Mouse (Mus musculus): ENCODE data around the gene Avpr1b. TPM values are rescaled to one million over a fixed set of nuclear protein-coding genes. Genes with fewer than 3 reads are reported as not detected.
"Not testable (repeated sequence)": the region's sequence is repeated elsewhere in the genome, so short reads cannot be mapped to it uniquely, and the experiment has no call there.

The Avpr1b gene
- polyA plus RNA-seq (2015; fragmentation: Nextera tagmentation; extraction: Ambion mirVana) = not detected in 2 replicates

- Histone ChIP-seq H3K4me1 (peaks cover 4% of the 10 kb centered on the region; the same call in 1 of the 2 replicates), H3K9me3 (no peaks in the 10 kb centered on the region), H3K4me3 (no peak within 1 kb of the TSS), H3K27ac (no peak within 1 kb of the TSS), H3K9ac (no peak within 1 kb of the TSS), H3K4me2 (peak within 1 kb of the TSS; percentile 10; the same call in 1 of the 2 replicates), H3K36me3 (no peaks in the 10 kb centered on the region), H3K27me3 (no peaks in the 10 kb centered on the region; the same call in none of the 2 replicates)
- WGBS = 17% methylated on average over 12 of the region's 12 CpGs
- 0 out of 2 replicates have a peak, but pooled peaks have one; percentile 55 for ATAC-seq (ENCODE audit: insufficient number of reproducible peaks, low FRiP score, low TSS enrichment, low read depth)
Observed at GRCm38 (mm10) chr1:131598905-131599304, at the start of gene Avpr1b. Avpr1b (plus strand) TSS chr1:131599239.

GRCm38 (mm10) chr1:131551956-131552355, 47.1 kb upstream of the Avpr1b start:
- H3K9ac ChIP-seq = no peak overlapping the region

GRCm38 (mm10) chr1:131553428-131553827, 45.6 kb upstream of the Avpr1b start:
- Histone ChIP-seq H3K27me3 (no peaks in the 10 kb centered on the region), H3K9me3 (no peaks in the 10 kb centered on the region), H3K27ac (no peak overlapping the region), H3K9ac (no peak overlapping the region), H3K4me3 (no peak overlapping the region), H3K36me3 (no peaks in the 10 kb centered on the region), H3K4me1 (peaks cover 10% of the 10 kb centered on the region), H3K4me2 (no peak overlapping the region)
- ATAC-seq (ENCODE audit: insufficient number of reproducible peaks, low FRiP score, low TSS enrichment, low read depth) = no peak

More at GRCm38 (mm10) chr1:131551956-131552355, 47.1 kb upstream of the Avpr1b start:
- no peak overlapping the region for H3K4me3 ChIP-seq
- ATAC-seq (ENCODE audit: insufficient number of reproducible peaks, low FRiP score, low TSS enrichment, low read depth) = no peak
- 85% methylated on average over 2 of the region's 2 CpGs for WGBS
- no peaks in the 10 kb centered on the region for H3K27me3 ChIP-seq
- no peaks in the 10 kb centered on the region for H3K9me3 ChIP-seq
- no peak overlapping the region for H3K4me2 ChIP-seq
- no peak overlapping the region for H3K27ac ChIP-seq
- peaks cover 12% of the 10 kb centered on the region for H3K4me1 ChIP-seq
- H3K36me3 ChIP-seq = no peaks in the 10 kb centered on the region

GRCm38 (mm10) chr1:131555042-131555812, 43.8 kb upstream of the Avpr1b start:
- ATAC-seq (ENCODE audit: insufficient number of reproducible peaks, low FRiP score, low TSS enrichment, low read depth) = peak; percentile 84
- no peaks in the 10 kb centered on the region for H3K27me3 ChIP-seq

GRCm38 (mm10) chr1:131560500-131560899, 38.5 kb upstream of the Avpr1b start:
- no peak for ATAC-seq (ENCODE audit: insufficient number of reproducible peaks, low FRiP score, low TSS enrichment, low read depth)
- no peak overlapping the region for H3K27ac ChIP-seq
- H3K36me3 ChIP-seq = no peaks in the 10 kb centered on the region
- no peak overlapping the region for H3K4me3 ChIP-seq
- no peak overlapping the region for H3K4me2 ChIP-seq
- H3K9me3 ChIP-seq = no peaks in the 10 kb centered on the region
- H3K4me1 ChIP-seq = no peaks in the 10 kb centered on the region
- H3K27me3 ChIP-seq = no peaks in the 10 kb centered on the region
- H3K9ac ChIP-seq = no peak overlapping the region

More at GRCm38 (mm10) chr1:131555042-131555812, 43.8 kb upstream of the Avpr1b start:
- Histone ChIP-seq H3K9me3 (no peaks in the 10 kb centered on the region), H3K9ac (no peak overlapping the region), H3K4me2 (peak overlapping the region; percentile 24), H3K27ac (peak overlapping the region; percentile 39; the same call in 1 of the 2 replicates), H3K36me3 (no peaks in the 10 kb centered on the region), H3K4me3 (no peak overlapping the region), H3K4me1 (peaks cover 4% of the 10 kb centered on the region)
- WGBS = 14% methylated on average over 13 of the region's 13 CpGs

GRCm38 (mm10) chr1:131562081-131562480, 37.0 kb upstream of the Avpr1b start:
- no peaks in the 10 kb centered on the region for H3K4me1 ChIP-seq

GRCm38 (mm10) chr1:131566056-131566455, 33.0 kb upstream of the Avpr1b start:
- H3K36me3 ChIP-seq, H3K4me3 ChIP-seq: not testable (repeated sequence)
- 44% methylated on average over 11 of the region's 11 CpGs for WGBS

More at GRCm38 (mm10) chr1:131562081-131562480, 37.0 kb upstream of the Avpr1b start:
- Histone ChIP-seq H3K27me3 (no peaks in the 10 kb centered on the region), H3K36me3 (no peaks in the 10 kb centered on the region), H3K27ac (no peak overlapping the region), H3K4me3 (no peak overlapping the region), H3K4me2 (no peak overlapping the region), H3K9ac (no peak overlapping the region), H3K9me3 (no peaks in the 10 kb centered on the region)
- 93% methylated on average over 2 of the region's 2 CpGs for WGBS
- no peak for ATAC-seq (ENCODE audit: insufficient number of reproducible peaks, low FRiP score, low TSS enrichment, low read depth)

GRCm38 (mm10) chr1:131569721-131570120, 29.3 kb upstream of the Avpr1b start:
- WGBS = 83% methylated on average over 6 of the region's 6 CpGs
- Histone ChIP-seq H3K9ac (no peak overlapping the region), H3K4me3 (no peak overlapping the region), H3K4me1 (no peaks in the 10 kb centered on the region), H3K9me3 (no peaks in the 10 kb centered on the region), H3K4me2 (no peak overlapping the region), H3K36me3 (no peaks in the 10 kb centered on the region), H3K27me3 (no peaks in the 10 kb centered on the region), H3K27ac (no peak overlapping the region)
- no peak for ATAC-seq (ENCODE audit: insufficient number of reproducible peaks, low FRiP score, low TSS enrichment, low read depth)

More at GRCm38 (mm10) chr1:131566056-131566455, 33.0 kb upstream of the Avpr1b start:
- H3K4me1 ChIP-seq; H3K9ac ChIP-seq; H3K27ac ChIP-seq; H3K4me2 ChIP-seq; H3K9me3 ChIP-seq; H3K27me3 ChIP-seq; ATAC-seq (ENCODE audit: insufficient number of reproducible peaks, low FRiP score, low TSS enrichment, low read depth): not testable (repeated sequence)

GRCm38 (mm10) chr1:131570391-131570790, 28.6 kb upstream of the Avpr1b start:
- H3K4me2 ChIP-seq = no peak overlapping the region
- no peak overlapping the region for H3K4me3 ChIP-seq
- no peaks in the 10 kb centered on the region for H3K4me1 ChIP-seq
- no peak overlapping the region for H3K27ac ChIP-seq
- no peak for ATAC-seq (ENCODE audit: insufficient number of reproducible peaks, low FRiP score, low TSS enrichment, low read depth)
- H3K27me3 ChIP-seq = no peaks in the 10 kb centered on the region
- no peak overlapping the region for H3K9ac ChIP-seq
- H3K9me3 ChIP-seq = no peaks in the 10 kb centered on the region
- H3K36me3 ChIP-seq = no peaks in the 10 kb centered on the region
- 91% methylated on average over 4 of the region's 4 CpGs for WGBS

- WGBS = 91% methylated on average over 14 of the region's 14 CpGs
- Histone ChIP-seq H3K4me1 (no peaks in the 10 kb centered on the region), H3K27me3 (no peaks in the 10 kb centered on the region), H3K36me3 (no peaks in the 10 kb centered on the region), H3K4me3 (no peak overlapping the region), H3K9ac (no peak overlapping the region), H3K27ac (no peak overlapping the region), H3K4me2 (no peak overlapping the region), H3K9me3 (no peaks in the 10 kb centered on the region)
- 0 out of 2 replicates have a peak, but pooled peaks have one; percentile 75 for ATAC-seq (ENCODE audit: insufficient number of reproducible peaks, low FRiP score, low TSS enrichment, low read depth)
Observed at GRCm38 (mm10) chr1:131573721-131574120, 25.3 kb upstream of the Avpr1b start.

GRCm38 (mm10) chr1:131578943-131579680, 19.9 kb upstream of the Avpr1b start:
- no peak overlapping the region for H3K4me3 ChIP-seq
- 0 out of 2 replicates have a peak, but pooled peaks cover 5% of the 10 kb centered on the region for H3K4me1 ChIP-seq
- no peaks in the 10 kb centered on the region for H3K27me3 ChIP-seq
- ATAC-seq (ENCODE audit: insufficient number of reproducible peaks, low FRiP score, low TSS enrichment, low read depth) = no peak
- H3K4me2 ChIP-seq = no peak overlapping the region
- no peak overlapping the region for H3K27ac ChIP-seq
- H3K9me3 ChIP-seq = no peaks in the 10 kb centered on the region
- no peak overlapping the region for H3K9ac ChIP-seq
- WGBS = 55% methylated on average over 17 of the region's 17 CpGs
- H3K36me3 ChIP-seq = no peaks in the 10 kb centered on the region

- ATAC-seq (ENCODE audit: insufficient number of reproducible peaks, low FRiP score, low TSS enrichment, low read depth) = no peak
- no peaks in the 10 kb centered on the region for H3K27me3 ChIP-seq
- WGBS = 43% methylated on average over 4 of the region's 4 CpGs
- 0 out of 2 replicates have a peak, but pooled peaks cover 5% of the 10 kb centered on the region for H3K4me1 ChIP-seq
- no peak overlapping the region for H3K9ac ChIP-seq
- no peak overlapping the region for H3K27ac ChIP-seq
- no peak overlapping the region for H3K4me2 ChIP-seq
- H3K9me3 ChIP-seq = no peaks in the 10 kb centered on the region
- no peak overlapping the region for H3K4me3 ChIP-seq
- no peaks in the 10 kb centered on the region for H3K36me3 ChIP-seq
Observed at GRCm38 (mm10) chr1:131580389-131580788, 18.6 kb upstream of the Avpr1b start.
